In the genomic region with DNA sequence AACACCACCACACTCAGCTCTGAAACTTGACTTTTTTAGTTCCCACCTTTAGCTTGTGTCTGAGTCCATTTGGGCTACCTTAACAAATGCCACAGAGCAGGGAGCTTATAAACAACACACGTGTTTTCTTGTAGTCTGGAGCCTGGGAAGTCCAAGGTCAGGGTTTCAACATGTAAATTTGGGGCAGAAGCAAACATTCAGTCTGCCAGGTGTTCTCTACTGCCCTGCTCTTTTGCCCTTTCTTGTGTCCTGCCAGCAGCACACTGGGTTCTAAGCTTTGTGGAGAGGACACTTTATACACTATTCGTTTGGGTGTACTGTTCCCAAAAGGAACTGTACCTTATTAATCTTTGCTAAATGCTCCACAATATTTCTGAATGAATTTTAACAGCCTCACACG, we compare ENCODE assay signal across 17 mouse cellular contexts.
"Had no signal": no experiment of that assay in that cellular context is flagged by ENCODE, and none has a peak within 500 bp of the region (broad histone marks: within the 10 kb centered on the region; RNA-seq: fewer than 3 reads in every experiment).

No protein-coding gene starts in this region.

- DNase-seq: kidney, postnatal 14 days; left cerebral cortex, postnatal 4 days; lung, embryonic 14.5 days; thymus, adult 18-20 months; thymus, postnatal 36 days had no signal

- H3K36me3 ChIP-seq: kidney, embryonic 15.5 days; limb, embryonic 12.5 days; limb, embryonic 15.5 days; liver, embryonic 15.5 days; midbrain, embryonic 12.5 days; midbrain, embryonic 15.5 days; neural tube, embryonic 12.5 days; neural tube, embryonic 15.5 days had no signal

- H3K4me2 ChIP-seq: kidney, embryonic 15.5 days; limb, embryonic 12.5 days; limb, embryonic 15.5 days; liver, embryonic 15.5 days; lung, embryonic 14.5 days; midbrain, embryonic 12.5 days; midbrain, embryonic 15.5 days; neural tube, embryonic 12.5 days; neural tube, embryonic 15.5 days had no signal

- ATAC-seq: inflammation-experienced regulatory T-cells, adult 6 months; intestine, embryonic 16.5 days; lung, postnatal 0 days; midbrain, embryonic 15.5 days had no signal

- H3K27me3 ChIP-seq: kidney, embryonic 15.5 days; limb, embryonic 12.5 days; limb, embryonic 15.5 days; midbrain, embryonic 12.5 days; midbrain, embryonic 15.5 days; neural tube, embryonic 12.5 days; neural tube, embryonic 15.5 days had no signal

- H3K9ac ChIP-seq: kidney, embryonic 15.5 days; limb, embryonic 12.5 days; limb, embryonic 15.5 days; liver, embryonic 15.5 days; lung, embryonic 14.5 days; midbrain, embryonic 12.5 days; midbrain, embryonic 15.5 days; neural tube, embryonic 12.5 days; neural tube, embryonic 15.5 days had no signal

- H3K9me3 ChIP-seq: kidney, embryonic 15.5 days; limb, embryonic 12.5 days; limb, embryonic 15.5 days; liver, embryonic 15.5 days; midbrain, embryonic 12.5 days; midbrain, embryonic 15.5 days; neural tube, embryonic 12.5 days; neural tube, embryonic 15.5 days had no signal

- H3K4me1 ChIP-seq: limb, embryonic 12.5 days; limb, embryonic 15.5 days; liver, embryonic 15.5 days; midbrain, embryonic 12.5 days; midbrain, embryonic 15.5 days; neural tube, embryonic 12.5 days had no signal

- H3K4me3 ChIP-seq: kidney, embryonic 15.5 days; limb, embryonic 12.5 days; limb, embryonic 15.5 days; liver, embryonic 15.5 days; midbrain, embryonic 12.5 days; midbrain, embryonic 15.5 days; neural tube, embryonic 12.5 days; neural tube, embryonic 15.5 days had no signal

- H3K27ac ChIP-seq: kidney, embryonic 15.5 days; limb, embryonic 12.5 days; limb, embryonic 15.5 days; liver, embryonic 15.5 days; macrophage; midbrain, embryonic 12.5 days; midbrain, embryonic 15.5 days; neural tube, embryonic 12.5 days; neural tube, embryonic 15.5 days had no signal
